Mouse (Mus musculus) lung, adult 2 months (tissue): ENCODE measurements around the gene Tacstd2. TPM values are rescaled to one million over a fixed set of nuclear protein-coding genes. Genes with fewer than 3 reads are reported as not detected.
"Not testable (repeated sequence)": the region's sequence is repeated elsewhere in the genome, so short reads cannot be mapped to it uniquely, and the experiment has no call there.

Source experiments
- DNase-seq: peaks from one replicate; pipeline ENCODE4 v3.0.0; 2022
- H3K4me1 ChIP-seq: fragments of 200-500 bp; 2 replicates; pipeline ENCODE4 v1.6.1; 2011; ENCODE audit warnings: low read length; ENCODE audit not compliant: control insufficient read depth, insufficient read depth
- H3K4me3 ChIP-seq: fragments of 200-500 bp; replicated peaks from 2 replicates; pipeline ENCODE3; 2011; ENCODE audit warnings: low read depth, mild to moderate bottlenecking, control low read depth, low read length; ENCODE audit errors: extremely low read depth
- CTCF ChIP-seq: fragments of 200-500 bp; IDR thresholded peaks from 2 replicates; pipeline ENCODE4 v1.5.1; 2011; ENCODE audit warnings: mild to moderate bottlenecking, low read length, control low read depth; ENCODE audit not compliant: insufficient read depth
- POLR2A ChIP-seq: fragments of 200-500 bp; IDR thresholded peaks from 2 replicates; pipeline ENCODE4 v1.6.1; 2011; ENCODE audit warnings: low read depth, mild to moderate bottlenecking, control low read depth, low read length, borderline replicate concordance; ENCODE audit errors: extremely low read depth
- WGBS: fragments of 180-500 bp; shearing (Covaris S2); methylation state at CpG from one replicate; pipeline ENCODE4 v1.1.7; 2018; 5-methylcytosine and 5-hydroxymethylcytosine counted together
- polyA plus RNA-seq: library from polyadenylated mRNA; depleted of rRNA; stranded (reverse); fragments of >200 nt; gene quantifications from 2 replicates; pipeline ENCODE4 v1.2.3, GENCODE M21; 2012; rRNA removed

Gene Tacstd2
- polyA plus RNA-seq, 1 experiment, result 97.3 TPM

DNA sequence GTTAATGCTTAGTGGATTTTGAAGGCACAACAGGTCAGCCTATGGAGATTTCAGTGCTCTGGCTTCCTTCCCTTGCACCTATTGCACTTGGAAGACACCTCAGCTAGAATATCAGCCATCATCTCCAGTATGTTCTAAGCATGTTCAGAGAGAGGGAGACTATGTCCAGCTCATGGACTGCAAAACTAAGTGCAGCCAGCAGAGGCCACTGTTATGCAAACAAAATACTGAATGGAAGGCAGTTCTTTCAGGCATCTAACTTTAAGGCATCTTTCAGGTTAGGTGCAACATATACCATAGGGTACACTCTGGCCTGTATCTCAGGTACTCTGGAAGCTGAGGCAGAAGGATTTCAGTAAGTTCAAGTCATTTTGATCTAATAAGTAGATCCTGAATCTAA lies 24.8 kb downstream of the Tacstd2 start:
- Histone ChIP-seq H3K4me1 (no peaks in the 10 kb centered on the region), H3K4me3 (no peak overlapping the region)
- no peak for TF ChIP-seq POLR2A
- 0 out of 2 replicates have a peak, but pooled peaks have one; percentile 2 for TF ChIP-seq CTCF
- peak; percentile 62 for DNase-seq

DNA sequence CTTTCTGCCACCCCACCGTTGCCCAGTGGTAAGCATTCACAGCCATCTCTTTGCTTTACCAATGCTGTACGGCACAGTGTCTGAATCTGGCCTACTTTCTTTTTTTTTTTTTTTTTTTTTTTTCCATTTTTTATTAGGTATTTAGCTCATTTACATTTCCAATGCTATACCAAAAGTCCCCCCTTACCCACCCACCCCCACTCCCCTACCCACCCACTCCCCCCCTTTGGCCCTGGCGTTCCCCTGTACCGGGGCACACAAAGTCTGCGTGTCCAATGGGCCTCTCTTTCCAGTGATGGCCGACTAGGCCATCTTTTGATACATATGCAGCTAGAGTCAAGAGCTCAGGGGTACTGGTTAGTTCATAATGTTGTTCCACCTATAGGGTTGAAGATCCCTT lies 33.7 kb downstream of the Tacstd2 start:
- not testable (repeated sequence) for DNase-seq, H3K4me1 ChIP-seq, H3K4me3 ChIP-seq
- WGBS, result 93% methylated on average over 2 of the region's 6 CpGs

DNA sequence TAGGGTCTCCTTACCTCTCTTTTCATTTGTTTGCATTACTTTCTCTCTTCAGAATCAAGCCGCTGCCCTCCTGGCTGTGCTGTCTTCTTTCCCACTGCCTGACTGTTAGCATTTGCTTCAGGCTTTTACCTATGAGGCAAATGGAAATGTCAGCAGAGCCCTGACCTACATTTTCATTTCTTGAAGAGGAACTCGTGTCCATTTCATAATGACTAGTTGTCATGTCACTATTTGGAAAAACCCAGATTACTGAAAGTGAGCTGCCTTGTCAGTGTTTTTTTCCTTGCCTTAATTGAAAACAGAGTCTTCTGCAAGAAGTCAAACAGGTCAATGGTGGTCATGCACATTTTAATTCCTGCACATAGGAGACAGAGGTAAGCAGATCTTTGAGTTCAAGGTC lies 43.8 kb downstream of the Tacstd2 start, which contains the start of gene Il23r:
TSS of gene Il23r (minus strand) at position 101 of the 400 bp plus-strand sequence.
- Histone ChIP-seq H3K4me1 (no peaks in the 10 kb centered on the region), H3K4me3 (no peak within 1 kb of the TSS)
- WGBS, result 67% methylated on average over 2 of the region's 2 CpGs
- TF ChIP-seq CTCF (no peak), POLR2A (no peak)
- no peak for DNase-seq

Other genes with a start within 250 kb of the Tacstd2 start
- 0.92 and 1.1 TPM in 2 replicates for gene Il12rb2, start 159.6 kb downstream of the Tacstd2 start, polyA plus RNA-seq
- gene Il23r, start 43.9 kb downstream of the Tacstd2 start, polyA plus RNA-seq, result 0.11 TPM in 1 of 2 replicates, not detected in the other